ENCODE assay signal across 11 mouse cellular contexts in the genomic region with DNA sequence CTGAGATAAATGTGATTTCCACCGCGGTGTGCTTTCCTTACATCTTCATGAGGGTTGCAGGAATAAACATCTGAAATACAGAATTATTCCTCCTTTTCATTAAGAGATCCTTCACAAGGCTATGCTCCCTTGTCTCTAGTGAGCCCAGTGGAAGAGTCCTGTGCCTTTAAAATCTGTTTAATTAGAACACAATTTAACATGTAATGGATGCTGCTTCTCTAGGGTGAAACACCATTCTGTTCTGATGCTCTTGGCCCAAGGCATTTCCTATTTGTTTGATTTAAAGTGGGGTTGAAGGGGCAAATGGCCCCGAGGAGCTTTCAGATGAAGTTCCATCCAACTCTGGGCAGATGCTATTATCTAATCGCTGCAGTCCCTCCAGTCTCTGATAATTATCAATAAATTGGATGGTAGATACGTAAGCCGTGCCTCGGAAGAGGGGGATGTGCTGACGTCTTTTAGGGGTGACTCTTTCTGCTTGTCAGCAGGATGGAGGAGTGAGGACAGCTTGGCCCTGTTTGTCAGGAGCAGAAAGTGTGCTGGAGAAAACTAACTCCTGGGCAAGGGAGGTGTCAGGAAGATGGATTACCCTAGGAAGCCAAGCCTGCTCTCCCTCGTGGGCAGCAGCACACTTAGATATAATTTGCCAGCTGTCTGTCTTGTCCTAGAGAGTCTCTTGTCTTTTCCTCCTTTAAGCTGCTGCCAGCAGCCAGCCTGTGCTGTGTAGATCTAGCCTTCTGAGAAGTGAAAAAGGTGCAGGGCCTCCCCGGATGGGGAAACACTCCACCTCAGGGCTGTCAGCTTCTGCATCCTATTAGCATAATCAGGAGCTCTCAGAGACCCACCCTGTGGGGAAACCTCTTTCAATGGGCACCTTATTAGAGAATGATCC.
A peak's percentile ranks its signal among the peaks of the same experiment; 100 is the strongest.
DNase-seq lines count a peak whose midpoint lies in the region; ATAC-seq lines count a peak whose summit lies in the region.
"Had no signal": no experiment of that assay in that cellular context is flagged by ENCODE, and none has a peak within 500 bp of the region (broad histone marks: within the 10 kb centered on the region; RNA-seq: fewer than 3 reads in every experiment).

No protein-coding gene starts in this region.

- H3K27ac ChIP-seq in forebrain, embryonic 15.5 days (replicated peaks), result no peak overlapping the region
- H3K27ac ChIP-seq in midbrain, embryonic 11.5 days (ENCODE audit: low read depth, low read length), result no peak overlapping the region
- H3K27ac ChIP-seq: lung, embryonic 15.5 days had no signal

- no peak overlapping the region for H3K9ac ChIP-seq in forebrain, embryonic 15.5 days (replicated peaks)
- no peak overlapping the region for H3K9ac ChIP-seq in midbrain, embryonic 11.5 days (ENCODE audit: low read length)
- H3K9ac ChIP-seq: lung, embryonic 15.5 days had no signal

- no peak overlapping the region for H3K4me3 ChIP-seq in forebrain, embryonic 15.5 days
- no peak overlapping the region for H3K4me3 ChIP-seq in midbrain, embryonic 11.5 days (ENCODE audit: low read depth, low read length)
- H3K4me3 ChIP-seq: erythroblast, embryonic 14.5 days; lung, embryonic 15.5 days had no signal

- no peaks in the 10 kb centered on the region for H3K27me3 ChIP-seq in forebrain, embryonic 15.5 days
- H3K27me3 ChIP-seq in midbrain, embryonic 11.5 days (ENCODE audit: control insufficient read depth, insufficient read depth, low read length), result no peaks in the 10 kb centered on the region
- H3K27me3 ChIP-seq: lung, embryonic 15.5 days had no signal

- WGBS in forebrain, embryonic 15.5 days, result 35% methylated on average over 10 of the region's 10 CpGs
- WGBS in midbrain, embryonic 11.5 days, result 55% methylated on average over 10 of the region's 10 CpGs

- H3K4me2 ChIP-seq in forebrain, embryonic 15.5 days (replicated peaks), result no peak overlapping the region
- no peak overlapping the region for H3K4me2 ChIP-seq in midbrain, embryonic 11.5 days
- H3K4me2 ChIP-seq: lung, embryonic 15.5 days had no signal

- no peaks in the 10 kb centered on the region for H3K9me3 ChIP-seq in forebrain, embryonic 15.5 days
- no peaks in the 10 kb centered on the region for H3K9me3 ChIP-seq in midbrain, embryonic 11.5 days (ENCODE audit: control insufficient read depth, low read length)
- H3K9me3 ChIP-seq: lung, embryonic 15.5 days had no signal

- H3K36me3 ChIP-seq in forebrain, embryonic 15.5 days, result no peaks in the 10 kb centered on the region
- no peaks in the 10 kb centered on the region for H3K36me3 ChIP-seq in midbrain, embryonic 11.5 days (ENCODE audit: control insufficient read depth, insufficient read depth, low read length)
- H3K36me3 ChIP-seq: lung, embryonic 15.5 days had no signal

- peak; percentile 82; the same call in 1 of the 2 replicates for ATAC-seq in forebrain, embryonic 15.5 days (replicated peaks)
- peak; percentile 84 for ATAC-seq in midbrain, embryonic 11.5 days (ENCODE audit: low FRiP score)

- H3K4me1 ChIP-seq in forebrain, embryonic 15.5 days, result peaks cover 11% of the 10 kb centered on the region
- peaks cover 6% of the 10 kb centered on the region; the same call in 1 of the 2 replicates for H3K4me1 ChIP-seq in midbrain, embryonic 11.5 days (ENCODE audit: control insufficient read depth, insufficient read depth, low read length)
- H3K4me1 ChIP-seq: lung, embryonic 15.5 days had no signal

- DNase-seq in right cerebral cortex, postnatal 25 days, result peak; percentile 7
- DNase-seq in right cerebral cortex, postnatal 10 days (ENCODE audit: low spot score in 2 of 2), result no peak
- DNase-seq in midbrain, embryonic 11.5 days (ENCODE audit: low spot score, missing footprints), result no peak
- DNase-seq in cerebellum, adult 11-12 months, result no peak
- no peak for DNase-seq in cerebellum, adult 11 months
- DNase-seq in cerebellum, postnatal 4 days (ENCODE audit: low spot score in 2 of 2), result no peak
- DNase-seq in urinary bladder, postnatal 10 days (ENCODE audit: low spot score), result no peak
- DNase-seq: heart, adult 11 months had no signal
